Mouse (Mus musculus): ENCODE measurements around the gene Rev3l.

DNA sequence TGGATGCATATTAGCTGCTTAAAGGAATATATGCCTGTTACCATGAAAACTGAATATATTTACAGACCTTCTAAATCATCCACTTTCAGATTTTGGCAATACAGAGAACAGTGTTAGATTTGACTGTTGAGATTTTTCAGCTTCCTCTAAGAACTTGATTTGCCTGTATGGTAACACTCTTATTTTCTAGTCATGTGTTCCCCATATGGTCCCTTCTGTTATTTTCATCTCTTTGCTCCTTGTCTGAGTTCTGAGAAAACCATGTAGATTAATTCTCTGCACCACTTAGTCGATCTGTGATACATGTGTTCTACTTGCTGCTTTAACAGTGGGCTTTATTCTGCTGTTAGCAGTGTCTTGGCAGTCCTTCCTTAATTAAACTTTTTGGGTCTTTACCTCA, 110.7 kb downstream of the Rev3l start:
- no peak for TF ChIP-seq CTCF (IDR thresholded peaks at IDR 0.05)
- no peak for TF ChIP-seq POLR2A (IDR thresholded peaks at IDR 0.05; ENCODE audit: insufficient read depth, low read depth, low read length)
